Mouse (Mus musculus) heart, postnatal 0 days (tissue): ENCODE data around the gene Ippk. TPM values are rescaled to one million over a fixed set of nuclear protein-coding genes. Genes with fewer than 3 reads are reported as not detected.

Experiments used
- ATAC-seq: fragments of 200-750 bp; cut with Nextera tagmentation; 2 replicates; pipeline ENCODE4 v1.8.0; 2017; ENCODE audit warnings: low read depth, moderate number of reproducible peaks, moderate library complexity; ENCODE audit not compliant: insufficient read depth
- DNase-seq: peaks from one replicate; pipeline ENCODE4 v3.0.0-alpha.2; 2016; ENCODE audit warnings: low spot score
- H3K27ac ChIP-seq: fragments of 300-500 bp; sonication (generic); 2 replicates; pipeline ENCODE4 v1.5.1; 2014; ENCODE audit warnings: low read depth, mild to moderate bottlenecking
- H3K27me3 ChIP-seq: fragments of 300-500 bp; sonication (generic); 2 replicates; pipeline ENCODE4 v1.6.1; 2014; ENCODE audit warnings: low read length, mixed read lengths; ENCODE audit not compliant: control insufficient read depth, insufficient read depth
- H3K36me3 ChIP-seq: fragments of 300-500 bp; sonication (generic); replicated peaks from 2 replicates; pipeline ENCODE4 v1.6.1; 2014; ENCODE audit warnings: low read length, mixed read lengths; ENCODE audit not compliant: control insufficient read depth, insufficient read depth
- H3K4me1 ChIP-seq: fragments of 300-500 bp; sonication (generic); 2 replicates; pipeline ENCODE4 v1.6.1; 2014; ENCODE audit warnings: antibody characterized with exemption; ENCODE audit not compliant: control insufficient read depth, insufficient read depth
- H3K4me2 ChIP-seq: fragments of 300-500 bp; sonication (generic); 2 replicates; pipeline ENCODE4 v1.6.1; 2014; ENCODE audit warnings: low read depth, mild to moderate bottlenecking, low read length, moderate library complexity
- H3K4me3 ChIP-seq: fragments of 300-500 bp; sonication (generic); 2 replicates; pipeline ENCODE4 v1.5.1; 2014; ENCODE audit warnings: low read depth, low read length
- H3K9ac ChIP-seq: fragments of 300-500 bp; sonication (generic); replicated peaks from 2 replicates; pipeline ENCODE4 v1.6.1; 2014; ENCODE audit warnings: low read depth, low read length, mixed read lengths
- H3K9me3 ChIP-seq: fragments of 300-500 bp; sonication (generic); replicated peaks from 2 replicates; pipeline ENCODE4 v1.6.1; 2016; ENCODE audit warnings: low read length; ENCODE audit not compliant: control insufficient read depth
- CTCF ChIP-seq: IDR thresholded peaks from 2 replicates; pipeline ENCODE4 v1.5.1; 2016; ENCODE audit warnings: antibody characterized with exemption, control low read depth, low read depth
- EP300 ChIP-seq: IDR thresholded peaks from 2 replicates; pipeline ENCODE4 v1.6.1; 2016; ENCODE audit warnings: antibody characterized with exemption, low read depth
- WGBS: fragments of 180-500 bp; shearing (Covaris S2); extraction: QIAGEN DNeasy Blood & Tissue Kit; methylation state at CpG from one replicate; pipeline ENCODE4 v1.1.7; 2014; 5-methylcytosine and 5-hydroxymethylcytosine counted together
- polyA plus RNA-seq: library from polyadenylated mRNA; unstranded; fragments of >200 nt; fragmentation: Nextera tagmentation; extraction: Ambion mirVana; gene quantifications from 2 replicates; pipeline ENCODE4 v1.2.1, GENCODE M21; 2015
- total RNA-seq: library from RNA; depleted of rRNA; stranded (reverse); fragments of >200 nt; gene quantifications from 2 replicates; pipeline ENCODE4 v1.2.3, GENCODE M21; 2014; ENCODE audit warnings: low replicate concordance

Ippk gene
- total and polyA plus RNA-seq, 2 experiments from 2014 or later: 8.0 to 9.3 TPM

GRCm38 (mm10) chr13:49433268-49434029, 12.4 kb downstream of the Ippk start:
- Histone ChIP-seq H3K27ac (no peak overlapping the region), H3K4me2 (no peak overlapping the region), H3K4me1 (peaks cover 22% of the 10 kb centered on the region), H3K27me3 (no peaks in the 10 kb centered on the region), H3K36me3 (peaks cover 41% of the 10 kb centered on the region), H3K4me3 (no peak overlapping the region), H3K9me3 (no peaks in the 10 kb centered on the region), H3K9ac (no peak overlapping the region)
- 89% methylated on average over 2 of the region's 2 CpGs for WGBS
- DNase-seq: no peak
- no peak for ATAC-seq
- TF ChIP-seq CTCF (no peak), EP300 (no peak)

GRCm38 (mm10) chr13:49435745-49436144, 14.7 kb downstream of the Ippk start:
- WGBS: 68% methylated on average over 1 of the region's 1 CpGs
- no peak overlapping the region for H3K4me3 ChIP-seq
- peak overlapping the region; percentile 65 for H3K27ac ChIP-seq
- no peak for TF ChIP-seq CTCF
- no peak for TF ChIP-seq EP300
- H3K27me3 ChIP-seq: no peaks in the 10 kb centered on the region
- H3K4me1 ChIP-seq: peaks cover 14% of the 10 kb centered on the region
- H3K36me3 ChIP-seq: peaks cover 41% of the 10 kb centered on the region
- H3K9me3 ChIP-seq: no peaks in the 10 kb centered on the region
- ATAC-seq (0 out of 2 replicates have a peak, but pooled peaks have one; percentile 5), DNase-seq (no peak)
- H3K9ac ChIP-seq: no peak overlapping the region
- H3K4me2 ChIP-seq: no peak overlapping the region

GRCm38 (mm10) chr13:49436170-49436569, 15.1 kb downstream of the Ippk start:
- no peak overlapping the region for H3K4me2 ChIP-seq
- no peaks in the 10 kb centered on the region for H3K27me3 ChIP-seq
- 29% methylated on average over 4 of the region's 4 CpGs for WGBS
- H3K4me1 ChIP-seq: peaks cover 12% of the 10 kb centered on the region
- no peak overlapping the region for H3K9ac ChIP-seq
- H3K27ac ChIP-seq: peak overlapping the region; percentile 65
- no peaks in the 10 kb centered on the region for H3K9me3 ChIP-seq
- TF ChIP-seq CTCF (no peak), EP300 (no peak)
- DNase-seq: peak; percentile 48
- no peak overlapping the region for H3K4me3 ChIP-seq
- ATAC-seq: peak; percentile 78
- H3K36me3 ChIP-seq: peaks cover 41% of the 10 kb centered on the region

GRCm38 (mm10) chr13:49444451-49444850, 23.4 kb downstream of the Ippk start:
- Histone ChIP-seq H3K9me3 (no peaks in the 10 kb centered on the region), H3K4me2 (no peak overlapping the region), H3K9ac (no peak overlapping the region), H3K27me3 (no peaks in the 10 kb centered on the region), H3K4me3 (no peak overlapping the region), H3K36me3 (peaks cover 33% of the 10 kb centered on the region), H3K27ac (no peak overlapping the region), H3K4me1 (no peaks in the 10 kb centered on the region)
- TF ChIP-seq CTCF (no peak), EP300 (no peak)
- no peak for DNase-seq
- no peak for ATAC-seq
- WGBS: 82% methylated on average over 6 of the region's 6 CpGs

GRCm38 (mm10) chr13:49449318-49449749, 28.3 kb downstream of the Ippk start:
- H3K9ac ChIP-seq: no peak overlapping the region
- WGBS: 26% methylated on average over 5 of the region's 5 CpGs
- TF ChIP-seq CTCF (peak; percentile 99), EP300 (no peak)
- peak; percentile 70 for DNase-seq
- peak; percentile 82 for ATAC-seq
- no peak overlapping the region for H3K4me3 ChIP-seq
- peaks cover 41% of the 10 kb centered on the region for H3K36me3 ChIP-seq
- no peaks in the 10 kb centered on the region for H3K9me3 ChIP-seq
- H3K27ac ChIP-seq: no peak overlapping the region
- no peaks in the 10 kb centered on the region for H3K27me3 ChIP-seq
- H3K4me1 ChIP-seq: no peaks in the 10 kb centered on the region
- no peak overlapping the region for H3K4me2 ChIP-seq
